Mouse (Mus musculus) adrenal gland, postnatal 4 days (tissue): Measurements from ENCODE around the gene Akt1. TPM values are rescaled to one million over a fixed set of nuclear protein-coding genes. Genes with fewer than 3 reads are reported as not detected.
A peak's percentile ranks its signal among the peaks of the same experiment; 100 is the strongest.

Experiments
- DNase-seq, 2 experiments: peaks; one replicate each; pipeline ENCODE4 v3.0.0; 2021 to 2022; ENCODE audit warnings: low spot score in 2 of 2, mixed read lengths in 2 of 2
- total RNA-seq, 2 experiments: library from RNA; stranded (reverse); gene quantifications; 2 replicates each; pipeline ENCODE4 v1.2.3; 2021

Gene Akt1
- total RNA-seq, 2 experiments from 2014 or later = 334 to 351 TPM

- peak; percentile 94 to 97 for DNase-seq
Observed at GRCm38 (mm10) chr12:112693185-112694126, 18.8 kb upstream of the Akt1 start.

DNA sequence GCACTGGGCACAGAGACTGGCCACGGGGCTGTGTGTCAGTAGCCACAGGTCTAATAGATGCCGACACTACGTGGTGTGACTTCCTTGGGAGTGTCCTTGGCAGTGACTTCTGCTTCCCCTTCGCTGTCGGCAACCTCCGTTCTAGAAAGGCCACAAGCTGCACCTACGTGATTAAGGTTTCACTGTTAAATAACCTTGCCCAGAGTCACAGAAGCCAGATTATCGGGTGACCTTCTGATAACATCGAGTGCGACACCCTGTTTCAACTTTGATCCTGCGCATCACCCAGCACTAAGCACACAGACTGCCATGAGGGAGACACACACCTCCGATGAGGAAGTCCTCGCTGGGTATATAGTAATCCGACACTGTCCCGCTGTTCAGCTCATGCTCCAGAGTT, 13.8 kb upstream of the Akt1 start:
- no peak for DNase-seq

DNA sequence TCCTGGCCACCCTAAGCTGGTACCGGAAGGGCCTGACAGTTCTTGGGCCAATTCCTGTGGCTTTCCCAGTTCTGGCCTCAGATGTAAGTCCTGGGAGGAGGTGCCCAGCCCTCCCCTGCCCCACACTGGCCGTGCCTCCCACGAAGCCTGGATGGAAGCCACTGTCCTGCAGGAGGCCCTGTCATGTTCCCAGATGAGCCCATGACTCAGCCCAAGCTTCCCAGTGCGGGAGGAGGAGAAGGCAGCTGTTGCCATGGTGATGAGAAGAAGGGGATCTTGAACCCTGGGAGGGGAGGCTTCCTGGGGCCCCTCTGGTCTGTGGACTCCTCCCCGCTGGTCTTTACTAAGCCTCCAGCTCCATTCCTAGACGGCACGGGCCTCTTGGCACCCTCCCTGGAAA, 8.7 kb upstream of the Akt1 start:
- no peak for DNase-seq

GRCm38 (mm10) chr12:112679027-112679996, 4.6 kb upstream of the Akt1 start:
- no peak for DNase-seq

DNA sequence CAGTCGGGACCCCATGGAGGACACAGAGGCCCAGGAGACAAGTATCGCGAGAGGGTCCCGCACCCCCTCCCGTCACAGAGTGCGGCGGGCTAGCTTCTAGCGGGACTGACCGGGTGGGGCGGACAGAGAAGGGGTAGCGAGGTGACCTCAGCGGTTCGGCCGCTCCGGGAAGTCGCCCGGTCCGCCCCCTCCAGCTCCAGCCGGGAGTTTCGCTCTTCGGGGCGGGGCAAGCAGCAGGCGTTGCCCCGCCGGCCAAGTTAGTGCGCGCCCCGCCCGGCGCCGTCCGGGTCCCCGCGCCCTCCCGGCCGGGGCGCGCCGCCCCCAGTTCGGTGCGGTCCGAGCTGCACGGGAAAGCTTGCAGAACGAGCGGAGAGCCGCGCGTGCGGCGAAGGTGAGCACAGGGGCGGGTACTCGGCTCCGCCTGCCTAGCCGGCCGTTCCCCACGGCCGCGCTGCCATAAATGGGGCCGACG, 3.9 kb upstream of the Akt1 start, which contains the start of gene Zbtb42:
Gene Zbtb42, plus strand, starts transcription at position 274 of the 472 bp plus-strand sequence.
- DNase-seq = no peak

GRCm38 (mm10) chr12:112677943-112678554, 3.4 kb upstream of the Akt1 start:
- DNase-seq = no peak

DNA sequence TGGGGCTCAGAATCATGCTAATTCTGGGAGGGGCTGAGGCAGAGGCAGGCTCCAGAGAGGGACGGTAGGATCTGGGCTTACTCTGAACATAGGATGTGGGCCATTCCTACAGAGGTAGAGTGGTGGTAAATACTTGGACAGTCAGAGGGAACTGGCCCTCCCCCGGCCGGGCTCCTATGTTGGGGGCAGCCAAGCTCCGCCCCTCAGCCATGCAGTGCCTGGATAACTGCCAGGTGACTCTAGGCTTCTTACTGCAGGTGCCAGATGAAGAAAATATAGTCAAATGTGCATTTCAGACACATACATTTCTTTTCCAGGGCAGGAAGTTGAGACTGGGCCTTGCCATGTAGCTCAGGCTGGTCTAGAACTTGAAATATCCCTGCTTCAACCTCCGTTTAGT, 2.4 kb upstream of the Akt1 start:
- DNase-seq = no peak

GRCm38 (mm10) chr12:112675245-112676035, 756 bp upstream of the Akt1 start:
- DNase-seq = peak; percentile 73 to 83

DNA sequence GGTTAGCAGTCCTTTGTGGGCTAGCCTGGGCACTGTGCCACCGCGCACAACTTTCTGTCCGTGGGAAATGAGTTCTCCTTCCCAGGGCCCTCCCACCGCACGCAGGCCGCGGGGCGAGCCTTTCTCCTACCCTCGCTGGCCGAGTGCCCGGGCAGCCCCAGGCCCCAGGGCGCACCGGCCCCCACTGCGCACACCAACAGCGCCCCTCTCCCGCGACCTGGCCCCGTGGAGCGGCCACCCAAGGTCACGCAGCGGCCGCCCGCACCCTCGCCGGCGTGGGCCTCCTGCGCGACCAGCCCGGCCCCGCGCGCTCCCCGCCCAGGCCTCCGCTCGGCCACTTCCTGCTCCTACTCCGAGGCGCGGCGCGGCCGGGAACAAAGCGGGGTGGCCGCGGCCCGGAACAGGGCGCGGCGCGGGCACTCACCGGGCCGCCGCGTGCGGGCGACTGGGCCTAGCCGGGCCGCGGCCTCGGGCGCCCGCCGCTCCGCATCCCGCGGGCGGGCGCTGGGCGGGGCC, 1.1 kb downstream of the Akt1 start:
- no peak for DNase-seq

- DNase-seq = no peak
Observed at GRCm38 (mm10) chr12:112672744-112673575, 1.7 kb downstream of the Akt1 start.

DNA sequence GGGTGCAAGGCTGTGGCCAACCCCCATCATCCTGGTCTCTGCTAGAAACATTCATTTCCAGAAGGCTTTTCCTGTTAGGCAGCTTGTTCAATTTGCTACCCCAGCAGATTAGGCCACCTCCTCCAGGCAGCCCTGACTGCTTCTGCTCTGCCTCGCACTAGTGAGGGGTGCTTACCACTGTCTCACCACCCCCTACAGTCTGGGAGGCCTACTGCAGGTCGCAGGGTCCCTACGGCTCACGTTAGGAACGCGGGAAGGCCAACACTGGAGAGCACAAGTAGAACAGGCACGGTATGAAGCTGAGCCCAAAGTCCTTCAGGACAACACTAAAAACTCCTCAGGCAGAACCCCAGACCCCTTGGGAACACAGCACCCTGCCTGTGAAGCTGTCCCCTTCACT, 2.8 kb downstream of the Akt1 start:
- DNase-seq = no peak

DNA sequence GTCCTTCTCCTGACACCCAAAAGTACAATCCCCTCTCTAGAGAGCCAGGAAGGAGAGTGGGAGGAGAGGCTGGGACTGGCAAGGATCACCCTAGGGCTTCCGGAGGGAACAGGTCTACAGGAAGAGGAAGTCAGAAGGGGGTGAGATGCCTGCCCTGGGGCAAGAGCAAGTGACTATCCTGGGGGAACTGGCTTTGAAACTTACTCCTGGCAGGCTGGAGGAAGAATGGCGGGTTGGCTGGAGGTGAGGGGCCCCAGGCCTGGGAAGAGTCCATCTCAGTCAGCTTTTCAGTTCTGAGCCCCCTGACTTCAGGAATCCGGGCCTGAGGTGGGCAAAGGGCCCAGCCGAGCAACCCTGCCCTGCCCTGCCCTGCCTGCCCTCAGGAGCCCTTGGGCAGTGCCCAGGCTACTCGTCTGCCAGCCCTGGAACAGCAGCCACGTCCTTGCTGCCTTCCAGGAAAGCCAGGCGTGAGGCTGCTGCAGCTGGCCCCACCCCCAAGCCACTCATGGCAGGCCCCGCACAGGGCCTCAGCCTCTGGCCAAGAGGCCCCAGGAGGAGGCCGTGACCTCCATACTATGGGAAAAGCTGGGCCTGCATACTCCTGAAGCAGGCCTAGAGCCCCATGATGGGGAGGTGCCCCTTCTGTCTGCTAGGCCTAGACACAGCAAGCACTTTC, 3.8 kb downstream of the Akt1 start:
- peak in 1 of 2 experiments; percentile 64 for DNase-seq

GRCm38 (mm10) chr12:112667619-112668297, 6.9 kb downstream of the Akt1 start:
- no peak for DNase-seq

- no peak for DNase-seq
Observed at GRCm38 (mm10) chr12:112665881-112666544, 8.7 kb downstream of the Akt1 start.

DNA sequence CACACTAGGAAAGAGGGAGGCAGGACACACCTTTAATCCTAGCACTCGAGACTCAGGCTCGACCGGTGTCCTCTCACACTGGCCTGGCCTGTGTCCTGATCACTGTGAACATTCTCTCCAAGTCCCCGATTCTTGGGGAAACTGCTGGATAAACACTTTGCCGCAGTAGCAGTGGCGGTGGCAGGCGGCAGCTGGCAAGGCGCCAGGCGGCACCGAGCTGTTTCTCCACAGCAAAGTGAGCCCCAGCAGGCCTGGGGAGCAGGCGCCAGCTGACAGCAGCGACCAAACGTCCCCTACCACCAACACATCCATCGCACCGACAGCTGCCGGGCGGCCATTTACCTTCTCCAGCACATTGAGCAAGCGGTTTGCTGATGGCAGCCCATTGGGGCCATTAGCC, 9.2 kb downstream of the Akt1 start:
- DNase-seq = no peak

- no peak for DNase-seq
Observed at GRCm38 (mm10) chr12:112664656-112665055, 10.0 kb downstream of the Akt1 start.

- no peak for DNase-seq
Observed at GRCm38 (mm10) chr12:112664124-112664523, 10.6 kb downstream of the Akt1 start.
